Mouse (Mus musculus): ENCODE measurements around the gene Exoc1. TPM values are rescaled to one million over a fixed set of nuclear protein-coding genes. Genes with fewer than 3 reads are reported as not detected.

Gene Exoc1
- total RNA-seq, 1 experiment, result 58.1 TPM

DNA sequence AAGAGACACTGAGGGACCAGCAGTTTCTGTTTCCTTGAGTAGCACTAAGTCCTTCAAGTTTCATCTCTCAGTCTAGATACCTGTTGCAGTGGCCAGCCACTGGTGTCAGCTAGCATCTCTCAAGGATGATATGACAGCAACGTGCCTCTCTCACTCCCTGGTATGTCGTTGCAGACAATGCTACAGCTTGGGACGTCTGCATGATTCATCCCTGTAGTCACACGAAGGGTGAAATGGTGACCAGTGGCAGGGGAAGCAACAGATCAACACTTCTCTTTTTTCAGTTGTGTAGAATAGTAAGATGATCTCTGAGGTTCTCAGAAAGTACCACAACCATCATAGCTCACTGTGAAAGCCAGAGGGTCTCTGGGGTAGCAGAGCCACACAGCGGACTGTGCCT is 4.5 kb upstream of the Exoc1 start:
- Histone ChIP-seq H3K36me3 (ENCODE audit: control insufficient read depth, insufficient read depth, low read length, poor library complexity, severe bottlenecking) (no peaks in the 10 kb centered on the region), H3K9me3 (ENCODE audit: control insufficient read depth, insufficient read depth, low read depth, low read length) (no peaks in the 10 kb centered on the region), H3K27ac (ENCODE audit: insufficient read depth, low read depth, low read length, poor library complexity, severe bottlenecking) (no peak overlapping the region), H3K9ac (ENCODE audit: insufficient read depth, low read depth, low read length, poor library complexity, severe bottlenecking) (no peak overlapping the region), H3K4me3 (ENCODE audit: insufficient read depth in 1 of 2, low read depth in 1 of 2, low read length in 2 of 2, poor library complexity in 1 of 2, severe bottlenecking in 1 of 2) (no peak overlapping the region), H3K4me1 (ENCODE audit: control insufficient read depth in 2 of 2, insufficient read depth in 2 of 2, low read length in 2 of 2, poor library complexity in 1 of 2) (no peaks in the 10 kb centered on the region)
- no peak for TF ChIP-seq MAFK (IDR thresholded peaks at IDR 0.05; ENCODE audit: insufficient read depth, low read depth, low read length)
- TF ChIP-seq ZNF384 (IDR thresholded peaks at IDR 0.05; ENCODE audit: low read depth, low read length), result no peak
- no peak for TF ChIP-seq HCFC1 (IDR thresholded peaks at IDR 0.05; ENCODE audit: borderline replicate concordance, insufficient read depth, low read length)
- TF ChIP-seq ZC3H11A (IDR thresholded peaks at IDR 0.05; ENCODE audit: borderline replicate concordance, low read depth, low read length), result no peak
- DNase-seq (ENCODE audit: low read depth, low spot score), result no peak
- in situ Hi-C loops (cut with MboI; ENCODE audit: low sequenced_read_pairs in 2 of 2, unreplicated experiment in 2 of 2), result no loop called here

DNA sequence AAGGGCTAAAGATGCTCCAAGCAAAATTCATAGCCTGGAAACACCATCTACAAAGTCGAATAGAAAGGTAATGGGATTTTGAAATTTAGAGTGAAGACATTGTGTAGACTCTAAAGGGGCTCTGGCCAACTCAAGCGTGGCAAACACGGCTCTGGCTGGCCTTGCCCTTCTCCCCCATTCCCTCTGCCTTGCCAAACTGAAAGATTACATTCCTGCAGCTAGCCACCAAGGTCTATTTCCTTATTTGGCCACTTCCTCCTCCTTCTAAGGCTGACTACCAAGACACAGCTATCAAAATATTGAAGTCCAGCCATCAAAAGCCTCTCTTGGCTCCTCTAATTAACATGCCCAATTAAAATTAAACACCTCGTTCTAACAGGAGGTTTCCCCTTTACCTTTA is 4.0 kb upstream of the Exoc1 start:
- Histone ChIP-seq H3K9me3 (ENCODE audit: control insufficient read depth, insufficient read depth, low read depth, low read length) (no peaks in the 10 kb centered on the region), H3K9ac (ENCODE audit: insufficient read depth, low read depth, low read length, poor library complexity, severe bottlenecking) (no peak overlapping the region), H3K27ac (ENCODE audit: insufficient read depth, low read depth, low read length, poor library complexity, severe bottlenecking) (no peak overlapping the region), H3K4me3 (ENCODE audit: insufficient read depth in 1 of 2, low read depth in 1 of 2, low read length in 2 of 2, poor library complexity in 1 of 2, severe bottlenecking in 1 of 2) (no peak overlapping the region), H3K4me1 (ENCODE audit: control insufficient read depth in 2 of 2, insufficient read depth in 2 of 2, low read length in 2 of 2, poor library complexity in 1 of 2) (no peaks in the 10 kb centered on the region), H3K36me3 (ENCODE audit: control insufficient read depth, insufficient read depth, low read length, poor library complexity, severe bottlenecking) (no peaks in the 10 kb centered on the region)
- DNase-seq (ENCODE audit: low read depth, low spot score), result no peak
- TF ChIP-seq HCFC1 (IDR thresholded peaks at IDR 0.05; ENCODE audit: borderline replicate concordance, insufficient read depth, low read length) (no peak), ZNF384 (IDR thresholded peaks at IDR 0.05; ENCODE audit: low read depth, low read length) (no peak)
- in situ Hi-C loops (cut with MboI; ENCODE audit: low sequenced_read_pairs in 2 of 2, unreplicated experiment in 2 of 2), result no loop called here

DNA sequence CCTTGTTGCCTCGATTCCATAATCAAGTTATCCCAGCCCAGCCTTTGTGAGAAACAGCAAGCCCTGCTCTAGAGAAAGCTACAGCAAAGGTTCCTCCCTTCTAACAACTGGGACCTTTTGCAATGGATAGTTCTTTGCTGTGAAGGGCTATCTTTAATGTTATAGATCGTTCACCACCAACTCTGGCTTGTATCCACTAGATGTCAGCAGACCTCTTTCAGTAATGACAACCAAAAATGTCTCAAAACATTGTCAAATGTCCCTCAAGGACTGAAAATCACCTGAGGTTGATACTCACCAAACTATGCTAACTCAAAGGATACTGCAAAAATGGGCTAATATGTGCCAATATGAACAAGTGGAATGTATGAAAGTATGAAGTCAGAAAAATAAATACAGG is 3.3 kb upstream of the Exoc1 start:
- in situ Hi-C loops (cut with MboI; ENCODE audit: low sequenced_read_pairs in 2 of 2, unreplicated experiment in 2 of 2), result no loop called here
- Histone ChIP-seq H3K4me1 (ENCODE audit: control insufficient read depth in 2 of 2, insufficient read depth in 2 of 2, low read length in 2 of 2, poor library complexity in 1 of 2) (no peaks in the 10 kb centered on the region), H3K9me3 (ENCODE audit: control insufficient read depth, insufficient read depth, low read depth, low read length) (no peaks in the 10 kb centered on the region), H3K9ac (ENCODE audit: insufficient read depth, low read depth, low read length, poor library complexity, severe bottlenecking) (no peak overlapping the region), H3K27ac (ENCODE audit: insufficient read depth, low read depth, low read length, poor library complexity, severe bottlenecking) (no peak overlapping the region), H3K36me3 (ENCODE audit: control insufficient read depth, insufficient read depth, low read length, poor library complexity, severe bottlenecking) (no peaks in the 10 kb centered on the region), H3K4me3 (ENCODE audit: insufficient read depth in 1 of 2, low read depth in 1 of 2, low read length in 2 of 2, poor library complexity in 1 of 2, severe bottlenecking in 1 of 2) (no peak overlapping the region)
- no peak for DNase-seq (ENCODE audit: low read depth, low spot score)
- TF ChIP-seq HCFC1 (IDR thresholded peaks at IDR 0.05; ENCODE audit: borderline replicate concordance, insufficient read depth, low read length) (no peak), ZNF384 (IDR thresholded peaks at IDR 0.05; ENCODE audit: low read depth, low read length) (no peak), ZC3H11A (IDR thresholded peaks at IDR 0.05; ENCODE audit: borderline replicate concordance, low read depth, low read length) (no peak), MAFK (IDR thresholded peaks at IDR 0.05; ENCODE audit: insufficient read depth, low read depth, low read length) (no peak), CHD2 (IDR thresholded peaks at IDR 0.05; ENCODE audit: low read depth, low read length) (no peak)

GRCm38 (mm10) chr5:76529704-76530066 is 574 bp downstream of the Exoc1 start:
- no peak for TF ChIP-seq HCFC1 (IDR thresholded peaks at IDR 0.05; ENCODE audit: borderline replicate concordance, insufficient read depth, low read length)
- no peak for TF ChIP-seq MAFK (IDR thresholded peaks at IDR 0.05; ENCODE audit: insufficient read depth, low read depth, low read length)
- no peak for TF ChIP-seq ZNF384 (IDR thresholded peaks at IDR 0.05; ENCODE audit: low read depth, low read length)
- no peak for TF ChIP-seq ZC3H11A (IDR thresholded peaks at IDR 0.05; ENCODE audit: borderline replicate concordance, low read depth, low read length)
- no peak for TF ChIP-seq CHD2 (IDR thresholded peaks at IDR 0.05; ENCODE audit: low read depth, low read length)
- H3K4me1 ChIP-seq (ENCODE audit: control insufficient read depth in 2 of 2, insufficient read depth in 2 of 2, low read length in 2 of 2, poor library complexity in 1 of 2), result no peaks in the 10 kb centered on the region
- H3K27ac ChIP-seq (ENCODE audit: insufficient read depth, low read depth, low read length, poor library complexity, severe bottlenecking), result no peak overlapping the region
- no peak for DNase-seq (ENCODE audit: low read depth, low spot score)
- in situ Hi-C loops (cut with MboI; ENCODE audit: low sequenced_read_pairs in 2 of 2, unreplicated experiment in 2 of 2), result no loop called here
- H3K9me3 ChIP-seq (ENCODE audit: control insufficient read depth, insufficient read depth, low read depth, low read length), result no peaks in the 10 kb centered on the region
- no peaks in the 10 kb centered on the region; the same call in 1 of the 2 replicates for H3K36me3 ChIP-seq (ENCODE audit: control insufficient read depth, insufficient read depth, low read length, poor library complexity, severe bottlenecking)
- H3K4me3 ChIP-seq (ENCODE audit: insufficient read depth in 1 of 2, low read depth in 1 of 2, low read length in 2 of 2, poor library complexity in 1 of 2, severe bottlenecking in 1 of 2), result peak overlapping the region; percentile 87 to 98
- peak overlapping the region; percentile 95 for H3K9ac ChIP-seq (ENCODE audit: insufficient read depth, low read depth, low read length, poor library complexity, severe bottlenecking)

- Histone ChIP-seq H3K4me3 (ENCODE audit: insufficient read depth in 1 of 2, low read depth in 1 of 2, low read length in 2 of 2, poor library complexity in 1 of 2, severe bottlenecking in 1 of 2) (no peak overlapping the region), H3K4me1 (ENCODE audit: control insufficient read depth in 2 of 2, insufficient read depth in 2 of 2, low read length in 2 of 2, poor library complexity in 1 of 2) (no peaks in the 10 kb centered on the region), H3K9ac (ENCODE audit: insufficient read depth, low read depth, low read length, poor library complexity, severe bottlenecking) (no peak overlapping the region), H3K27ac (ENCODE audit: insufficient read depth, low read depth, low read length, poor library complexity, severe bottlenecking) (no peak overlapping the region), H3K9me3 (ENCODE audit: control insufficient read depth, insufficient read depth, low read depth, low read length) (no peaks in the 10 kb centered on the region), H3K36me3 (ENCODE audit: control insufficient read depth, insufficient read depth, low read length, poor library complexity, severe bottlenecking) (peaks cover 14% of the 10 kb centered on the region)
- DNase-seq (ENCODE audit: low read depth, low spot score), result no peak
- no peak for TF ChIP-seq ZNF384 (IDR thresholded peaks at IDR 0.05; ENCODE audit: low read depth, low read length)
- no peak for TF ChIP-seq ZC3H11A (IDR thresholded peaks at IDR 0.05; ENCODE audit: borderline replicate concordance, low read depth, low read length)
- TF ChIP-seq CHD2 (IDR thresholded peaks at IDR 0.05; ENCODE audit: low read depth, low read length), result no peak
- no peak for TF ChIP-seq MAFK (IDR thresholded peaks at IDR 0.05; ENCODE audit: insufficient read depth, low read depth, low read length)
- TF ChIP-seq HCFC1 (IDR thresholded peaks at IDR 0.05; ENCODE audit: borderline replicate concordance, insufficient read depth, low read length), result no peak
- in situ Hi-C loops (cut with MboI; ENCODE audit: low sequenced_read_pairs in 2 of 2, unreplicated experiment in 2 of 2), result no loop called here
These were observed 4.1 kb downstream of the Exoc1 start for GRCm38 (mm10) chr5:76533186-76533585.

Measured in ES-E14 (cell line).